Mouse (Mus musculus) heart, embryonic 15.5 days (tissue): ENCODE measurements around the gene Spata31d1b. TPM values are rescaled to one million over a fixed set of nuclear protein-coding genes. Genes with fewer than 3 reads are reported as not detected.

Source experiments
- ATAC-seq: fragments of 200-750 bp; cut with Nextera tagmentation; replicated peaks from 2 replicates; pipeline ENCODE4 v1.8.0; 2017; ENCODE audit warnings: low read depth, moderate TSS enrichment; ENCODE audit not compliant: insufficient number of reproducible peaks, insufficient read depth, low FRiP score
- H3K27ac ChIP-seq: fragments of 300-500 bp; sonication (generic); 2 replicates; pipeline ENCODE4 v1.5.1; 2015; ENCODE audit warnings: mild to moderate bottlenecking, inconsistent platforms
- H3K27me3 ChIP-seq: fragments of 300-500 bp; sonication (generic); 2 replicates; pipeline ENCODE4 v1.6.1; 2015; ENCODE audit warnings: inconsistent platforms
- H3K36me3 ChIP-seq: fragments of 300-500 bp; sonication (generic); 2 replicates; pipeline ENCODE4 v1.6.1; 2015; ENCODE audit warnings: mild to moderate bottlenecking, inconsistent platforms
- H3K4me1 ChIP-seq: fragments of 300-500 bp; sonication (generic); replicated peaks from 2 replicates; pipeline ENCODE4 v1.6.1; 2015; ENCODE audit warnings: inconsistent platforms
- H3K4me2 ChIP-seq: fragments of 300-500 bp; sonication (generic); 2 replicates; pipeline ENCODE4 v1.6.1; 2015; ENCODE audit warnings: inconsistent platforms, mild to moderate bottlenecking, moderate library complexity
- H3K4me3 ChIP-seq: fragments of 300-500 bp; sonication (generic); 2 replicates; pipeline ENCODE4 v1.5.1; 2015; ENCODE audit warnings: mild to moderate bottlenecking, inconsistent platforms
- H3K9ac ChIP-seq: fragments of 300-500 bp; sonication (generic); 2 replicates; pipeline ENCODE4 v1.6.1; 2015; ENCODE audit warnings: mild to moderate bottlenecking, inconsistent platforms
- H3K9me3 ChIP-seq: fragments of 300-500 bp; sonication (generic); replicated peaks from 2 replicates; pipeline ENCODE4 v1.6.1; 2016; ENCODE audit warnings: inconsistent platforms
- WGBS: fragments of 180-500 bp; shearing (Covaris S2); methylation state at CpG from one replicate; pipeline ENCODE4 v1.1.7; 2015; ENCODE audit warnings: mixed read lengths; 5-methylcytosine and 5-hydroxymethylcytosine counted together
- polyA plus RNA-seq: library from polyadenylated mRNA; unstranded; fragments of >200 nt; fragmentation: Nextera tagmentation; extraction: Ambion mirVana; gene quantifications from 2 replicates; pipeline ENCODE4 v1.2.1, GENCODE M21; 2015

The Spata31d1b gene
- polyA plus RNA-seq, 1 experiment from 2014 or later = not detected

DNA sequence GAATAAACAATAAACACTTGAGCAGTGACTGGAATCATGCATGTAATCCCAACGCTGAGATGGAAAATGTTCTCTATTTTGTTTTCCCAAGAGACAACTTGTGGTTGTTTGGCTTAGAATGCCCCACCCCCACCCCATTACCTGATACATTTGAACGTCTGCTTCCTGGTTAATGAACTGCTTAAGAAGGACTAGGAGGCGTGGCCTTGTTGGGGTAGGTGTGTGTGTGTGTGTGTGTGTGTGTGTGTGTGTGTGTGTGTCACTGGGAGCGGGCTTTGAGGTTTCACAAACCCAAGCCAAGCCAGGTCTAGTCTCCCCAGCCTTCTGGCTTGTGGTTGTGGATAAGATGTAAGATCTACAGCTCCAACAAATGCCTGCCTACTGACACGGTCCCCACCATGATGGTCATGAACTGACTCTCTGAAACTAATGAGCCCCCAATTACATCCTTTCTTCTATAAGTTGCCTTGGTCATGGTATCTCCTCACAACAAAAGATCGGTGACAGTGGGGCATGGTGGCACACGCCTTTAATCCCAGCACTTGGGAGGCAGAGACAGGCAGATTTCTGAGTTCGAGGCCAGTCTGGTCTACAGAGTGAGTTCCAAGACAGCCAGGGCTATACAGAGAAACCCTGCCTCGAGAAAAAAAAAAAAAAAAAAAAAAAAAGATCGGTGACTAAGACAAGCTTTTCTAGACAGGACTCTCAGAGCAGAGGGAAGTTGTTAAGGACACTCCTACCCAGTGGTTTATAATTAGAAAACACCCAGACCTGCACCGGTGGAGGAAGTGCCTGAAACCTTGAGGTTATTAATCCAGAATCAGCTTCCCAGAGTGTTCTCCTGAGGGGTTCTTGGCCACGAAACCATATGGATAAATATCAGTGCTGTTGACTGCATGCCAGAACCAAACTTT, 35.5 kb upstream of the Spata31d1b start:
- no peak for ATAC-seq
- Histone ChIP-seq H3K27ac (no peak overlapping the region), H3K4me2 (no peak overlapping the region), H3K9me3 (no peaks in the 10 kb centered on the region), H3K4me3 (no peak overlapping the region), H3K9ac (no peak overlapping the region), H3K27me3 (no peaks in the 10 kb centered on the region; the same call in 1 of the 2 replicates), H3K4me1 (peaks cover 4% of the 10 kb centered on the region; the same call in 1 of the 2 replicates), H3K36me3 (no peaks in the 10 kb centered on the region)
- WGBS = 70% methylated on average over 12 of the region's 12 CpGs

DNA sequence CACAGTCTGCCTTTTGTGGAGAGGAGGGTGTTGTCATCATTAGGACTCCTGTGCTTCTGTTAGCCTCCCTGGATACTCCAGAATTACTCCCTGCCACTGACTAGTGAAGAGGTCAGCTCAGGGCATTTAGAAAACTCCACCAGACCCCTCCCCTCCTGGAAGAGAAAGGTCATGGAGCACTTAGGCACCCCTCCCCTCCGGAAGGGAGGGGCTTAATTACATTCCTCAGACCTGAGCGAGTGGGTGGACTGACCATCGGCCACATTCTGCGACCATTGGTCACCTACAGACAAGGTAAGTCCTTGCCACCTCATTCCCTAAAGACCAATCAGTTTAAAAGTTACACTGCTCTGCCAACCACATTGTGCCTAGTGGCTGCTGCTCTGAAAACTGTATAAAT, 32.8 kb upstream of the Spata31d1b start:
- H3K9me3 ChIP-seq = no peaks in the 10 kb centered on the region
- no peak overlapping the region for H3K4me2 ChIP-seq
- no peaks in the 10 kb centered on the region for H3K36me3 ChIP-seq
- no peak overlapping the region for H3K27ac ChIP-seq
- peaks cover 1% of the 10 kb centered on the region for H3K4me1 ChIP-seq
- no peak overlapping the region for H3K4me3 ChIP-seq
- no peaks in the 10 kb centered on the region; the same call in 1 of the 2 replicates for H3K27me3 ChIP-seq
- no peak for ATAC-seq
- 36% methylated on average over 4 of the region's 4 CpGs for WGBS
- no peak overlapping the region for H3K9ac ChIP-seq

DNA sequence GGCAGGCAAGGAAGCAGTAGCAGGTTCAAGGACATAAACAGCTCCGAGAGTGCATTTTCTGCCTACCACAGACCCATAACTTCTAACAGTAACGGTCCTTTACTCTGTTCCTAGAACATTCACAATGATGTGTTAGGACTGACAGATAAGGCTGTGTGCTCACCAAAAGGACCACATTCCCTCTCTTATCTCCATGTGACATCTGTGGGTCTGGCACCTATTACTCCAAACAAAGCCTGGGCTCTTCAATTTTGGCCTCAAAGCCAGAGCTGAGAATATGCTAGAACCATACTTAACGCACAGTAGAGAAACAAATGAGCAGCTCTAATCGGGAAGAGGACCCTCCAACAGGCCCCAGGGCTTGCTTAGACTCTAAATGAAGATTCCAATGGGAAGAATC, 32.2 kb upstream of the Spata31d1b start:
- 48% methylated on average over 4 of the region's 4 CpGs for WGBS
- no peak overlapping the region for H3K9ac ChIP-seq
- no peaks in the 10 kb centered on the region; the same call in 1 of the 2 replicates for H3K4me1 ChIP-seq
- no peak for ATAC-seq
- H3K4me2 ChIP-seq = no peak overlapping the region
- no peaks in the 10 kb centered on the region for H3K36me3 ChIP-seq
- no peaks in the 10 kb centered on the region; the same call in 1 of the 2 replicates for H3K27me3 ChIP-seq
- H3K9me3 ChIP-seq = no peaks in the 10 kb centered on the region
- no peak overlapping the region for H3K27ac ChIP-seq
- no peak overlapping the region for H3K4me3 ChIP-seq

DNA sequence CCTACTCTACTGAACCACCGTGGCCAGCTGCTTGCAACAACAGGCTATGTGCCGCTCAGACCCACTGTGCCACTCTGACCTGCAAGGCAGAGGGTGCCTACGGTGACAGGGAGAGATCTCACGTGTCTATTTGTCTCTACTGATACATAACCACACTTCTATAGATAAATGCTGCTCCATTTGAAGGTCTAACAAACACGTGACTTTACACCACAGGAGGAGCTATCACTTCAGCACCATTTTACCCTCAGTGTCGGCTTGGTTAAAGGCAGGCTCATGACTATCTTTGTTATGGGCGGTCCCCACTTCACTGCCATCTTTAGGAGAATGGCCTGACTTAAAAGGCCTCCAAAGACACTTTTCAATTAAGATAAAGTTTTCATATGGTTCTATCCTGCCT, 29.5 kb upstream of the Spata31d1b start:
- no peaks in the 10 kb centered on the region for H3K36me3 ChIP-seq
- WGBS = 11% methylated on average over 7 of the region's 7 CpGs
- H3K4me1 ChIP-seq = no peaks in the 10 kb centered on the region; the same call in 1 of the 2 replicates
- H3K4me2 ChIP-seq = no peak overlapping the region
- H3K9me3 ChIP-seq = no peaks in the 10 kb centered on the region
- H3K27me3 ChIP-seq = no peaks in the 10 kb centered on the region; the same call in 1 of the 2 replicates
- no peak for ATAC-seq
- no peak overlapping the region for H3K9ac ChIP-seq
- H3K4me3 ChIP-seq = no peak overlapping the region
- H3K27ac ChIP-seq = no peak overlapping the region

DNA sequence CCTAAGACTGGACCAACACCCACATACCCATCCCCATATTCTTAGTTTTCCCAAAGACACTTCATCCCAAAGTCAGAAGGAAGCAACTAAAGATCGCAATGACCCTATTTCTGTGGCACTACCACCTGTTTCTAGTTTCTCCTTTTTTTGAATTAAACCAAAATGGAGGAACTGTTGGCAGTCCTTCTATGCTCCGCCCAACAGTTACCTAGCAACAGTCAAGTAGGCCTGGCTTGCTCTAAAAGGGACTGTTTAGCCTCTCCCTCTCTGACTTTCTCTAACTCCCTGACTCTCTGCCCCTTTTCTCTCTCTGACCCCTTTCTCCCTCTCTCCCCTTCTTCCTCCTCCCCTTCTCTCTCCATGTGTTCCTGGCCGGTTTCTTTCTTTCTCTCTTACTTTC, 26.8 kb upstream of the Spata31d1b start:
- Histone ChIP-seq H3K4me3 (no peak overlapping the region), H3K9me3 (no peaks in the 10 kb centered on the region), H3K4me1 (peaks cover 5% of the 10 kb centered on the region), H3K27me3 (no peaks in the 10 kb centered on the region; the same call in 1 of the 2 replicates), H3K27ac (no peak overlapping the region), H3K4me2 (no peak overlapping the region), H3K9ac (no peak overlapping the region), H3K36me3 (no peaks in the 10 kb centered on the region)
- 84% methylated on average over 3 of the region's 3 CpGs for WGBS
- ATAC-seq = no peak

DNA sequence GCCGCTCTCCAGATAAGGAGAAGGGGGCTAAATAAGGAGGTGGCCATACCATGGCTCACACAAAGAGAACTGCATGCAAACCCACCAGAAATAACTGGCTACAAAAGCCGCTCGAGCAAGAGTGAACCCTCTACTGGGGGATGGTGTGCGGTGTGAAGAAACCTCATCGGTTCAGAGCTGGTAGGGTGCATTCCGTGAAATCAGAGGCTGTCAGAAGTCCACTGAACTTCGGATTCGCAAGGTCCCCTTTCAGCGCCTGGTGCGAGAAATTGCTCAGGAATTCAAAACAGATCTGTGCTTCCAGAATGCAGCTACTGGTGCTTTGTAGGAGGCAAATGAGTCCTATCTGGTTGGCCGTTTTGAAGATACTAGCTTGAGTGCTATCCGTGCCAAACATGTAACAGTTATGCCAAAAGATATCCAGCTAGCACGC, 23.7 kb upstream of the Spata31d1b start:
- Histone ChIP-seq H3K4me1 (peaks cover 5% of the 10 kb centered on the region), H3K4me2 (peak overlapping the region; percentile 55), H3K27me3 (no peaks in the 10 kb centered on the region), H3K4me3 (peak overlapping the region; percentile 24), H3K9ac (no peak overlapping the region), H3K36me3 (no peaks in the 10 kb centered on the region), H3K9me3 (no peaks in the 10 kb centered on the region), H3K27ac (peak overlapping the region; percentile 89)
- 27% methylated on average over 13 of the region's 13 CpGs for WGBS
- ATAC-seq = peak; percentile 74; the same call in 1 of the 2 replicates

DNA sequence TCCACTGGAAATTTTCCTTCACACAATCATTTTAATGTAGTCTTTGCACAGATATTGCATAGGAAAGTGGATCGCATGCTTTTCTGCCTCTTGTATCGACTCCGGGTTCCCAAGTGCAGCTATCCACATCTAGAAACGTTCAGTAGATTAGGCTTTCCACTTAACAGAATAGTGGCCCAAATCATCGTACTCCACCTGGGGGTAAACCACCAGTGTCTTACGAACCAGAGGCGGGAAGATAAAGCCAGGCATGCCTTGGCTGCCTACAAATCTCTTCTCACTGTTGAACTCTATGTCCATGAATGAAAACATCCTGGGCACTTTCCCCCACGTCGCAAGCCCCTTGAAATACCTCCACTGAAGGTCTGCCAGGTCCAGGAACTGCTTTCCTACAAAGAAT, 22.8 kb upstream of the Spata31d1b start:
- no peak overlapping the region for H3K27ac ChIP-seq
- peaks cover 5% of the 10 kb centered on the region for H3K4me1 ChIP-seq
- no peak overlapping the region for H3K4me3 ChIP-seq
- no peaks in the 10 kb centered on the region for H3K27me3 ChIP-seq
- no peak overlapping the region for H3K9ac ChIP-seq
- WGBS = 62% methylated on average over 9 of the region's 9 CpGs
- no peak overlapping the region for H3K4me2 ChIP-seq
- ATAC-seq = no peak
- no peaks in the 10 kb centered on the region for H3K9me3 ChIP-seq
- H3K36me3 ChIP-seq = no peaks in the 10 kb centered on the region

DNA sequence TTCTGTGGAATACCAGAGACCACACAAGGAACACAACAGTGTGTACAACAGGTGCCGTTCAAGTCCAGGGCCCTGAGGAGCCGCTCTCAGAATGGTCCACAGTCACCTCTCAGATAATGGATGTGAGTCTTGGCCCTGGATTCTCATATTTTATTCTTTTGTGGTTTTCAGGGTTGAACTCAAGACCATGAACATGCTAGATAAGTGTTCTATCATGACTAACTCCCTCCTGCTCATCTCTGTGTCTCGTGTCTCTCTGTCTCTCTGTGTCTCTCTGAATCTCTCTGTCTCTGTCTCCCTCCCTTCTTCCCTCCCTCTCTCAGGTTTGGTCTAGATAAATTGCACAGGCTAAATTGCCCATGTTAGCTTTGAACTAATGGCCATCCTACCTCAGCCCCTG, 22.2 kb upstream of the Spata31d1b start:
- H3K27me3 ChIP-seq = no peaks in the 10 kb centered on the region
- H3K4me1 ChIP-seq = peaks cover 5% of the 10 kb centered on the region
- ATAC-seq = no peak
- H3K9ac ChIP-seq = no peak overlapping the region
- H3K4me2 ChIP-seq = no peak overlapping the region
- no peak overlapping the region for H3K27ac ChIP-seq
- H3K36me3 ChIP-seq = no peaks in the 10 kb centered on the region
- H3K4me3 ChIP-seq = no peak overlapping the region
- no peaks in the 10 kb centered on the region for H3K9me3 ChIP-seq
- 82% methylated on average over 3 of the region's 3 CpGs for WGBS

DNA sequence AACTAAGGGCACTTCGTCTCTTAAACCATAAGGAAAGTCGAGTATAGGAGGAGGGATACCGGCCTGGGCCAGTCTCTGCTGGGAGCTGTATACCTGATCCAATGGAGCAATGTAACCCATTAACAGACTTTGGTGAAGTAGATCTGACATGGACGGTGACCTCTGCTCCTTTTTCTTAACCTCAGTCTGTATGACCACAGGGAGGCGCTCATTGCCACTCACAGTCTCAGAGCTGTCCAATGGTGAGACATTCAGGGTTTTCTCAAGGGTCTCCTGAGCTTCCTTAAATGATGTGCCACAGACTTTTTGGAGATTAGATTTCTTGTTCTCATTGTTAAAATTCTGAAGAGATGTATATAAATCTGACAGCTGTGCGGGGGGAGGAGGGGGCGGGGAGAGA, 21.5 kb upstream of the Spata31d1b start:
- no peak overlapping the region for H3K27ac ChIP-seq
- H3K4me2 ChIP-seq = no peak overlapping the region
- H3K9me3 ChIP-seq = no peaks in the 10 kb centered on the region
- H3K9ac ChIP-seq = no peak overlapping the region
- WGBS = 84% methylated on average over 7 of the region's 7 CpGs
- no peak for ATAC-seq
- peaks cover 5% of the 10 kb centered on the region for H3K4me1 ChIP-seq
- no peak overlapping the region for H3K4me3 ChIP-seq
- H3K36me3 ChIP-seq = no peaks in the 10 kb centered on the region
- H3K27me3 ChIP-seq = no peaks in the 10 kb centered on the region

DNA sequence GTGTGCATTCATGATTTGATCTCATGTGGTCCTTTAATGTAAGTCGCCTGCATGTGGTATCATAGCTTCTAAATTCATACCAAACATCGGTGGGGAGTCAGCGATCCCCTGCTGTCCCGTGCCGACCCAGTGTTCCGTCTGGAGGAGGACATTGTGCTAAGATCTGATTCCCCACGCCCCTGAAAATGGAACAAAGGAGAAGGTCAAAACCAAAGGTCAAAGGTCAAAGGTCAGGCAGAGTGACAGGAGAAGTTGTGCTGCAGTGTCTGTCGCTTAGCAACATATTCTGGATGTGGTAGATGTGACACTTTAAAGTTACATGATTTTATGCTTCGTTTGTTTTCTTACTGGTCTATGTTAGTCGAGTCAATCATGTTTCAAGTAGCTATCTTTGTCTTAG, 20.6 kb upstream of the Spata31d1b start:
- Histone ChIP-seq H3K27ac (no peak overlapping the region), H3K4me2 (no peak overlapping the region), H3K9me3 (no peaks in the 10 kb centered on the region), H3K27me3 (no peaks in the 10 kb centered on the region), H3K36me3 (no peaks in the 10 kb centered on the region), H3K4me3 (no peak overlapping the region), H3K4me1 (peaks cover 5% of the 10 kb centered on the region), H3K9ac (no peak overlapping the region)
- WGBS = 80% methylated on average over 10 of the region's 10 CpGs
- no peak for ATAC-seq

DNA sequence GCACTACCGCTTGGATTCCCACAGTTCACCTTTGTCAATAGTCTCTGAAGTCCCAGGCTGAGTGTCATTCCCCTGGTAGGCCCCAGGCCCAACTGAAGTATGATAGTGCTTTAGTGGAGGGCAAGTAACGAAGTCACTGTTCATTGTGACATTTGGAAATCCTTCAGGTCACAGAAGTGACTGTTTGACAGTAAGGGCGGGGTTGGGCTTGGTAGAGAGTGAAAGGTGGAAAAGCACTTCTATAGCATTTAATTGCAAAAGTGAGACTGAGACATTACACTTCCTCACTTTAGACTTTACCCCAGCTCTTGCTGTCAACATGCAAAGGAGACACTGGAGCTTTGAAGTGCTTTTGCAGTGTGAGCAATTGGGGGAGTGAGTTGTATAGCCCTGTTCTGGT, 18.1 kb upstream of the Spata31d1b start, which contains the start of gene 4921517D22Rik:
TSS of gene 4921517D22Rik (minus strand) at position 101 of the 400 bp plus-strand sequence.
- WGBS = 76% methylated on average over 3 of the region's 3 CpGs
- no peak within 1 kb of the TSS for H3K9ac ChIP-seq
- no peak within 1 kb of the TSS for H3K4me3 ChIP-seq

More for the DNA sequence above, 18.1 kb upstream of the Spata31d1b start, which contains the start of gene 4921517D22Rik:
- Histone ChIP-seq H3K4me2 (no peak within 1 kb of the TSS), H3K9me3 (no peaks in the 10 kb centered on the region), H3K36me3 (no peaks in the 10 kb centered on the region), H3K4me1 (peaks cover 5% of the 10 kb centered on the region; the same call in 1 of the 2 replicates), H3K27me3 (no peaks in the 10 kb centered on the region), H3K27ac (no peak within 1 kb of the TSS)
- ATAC-seq = no peak
